Mouse (Mus musculus) stomach, postnatal 0 days (tissue): Measurements from ENCODE around the gene Gm44805.

Experiments used
- CTCF ChIP-seq: IDR thresholded peaks from 2 replicates; pipeline ENCODE4 v1.5.1; 2016; ENCODE audit warnings: antibody characterized with exemption, low read depth, mild to moderate bottlenecking, moderate library complexity
- EP300 ChIP-seq: optimal IDR thresholded peaks from 2 replicates; pipeline ENCODE3; 2016; ENCODE audit warnings: antibody characterized with exemption

- TF ChIP-seq CTCF: no peak
- no peak for TF ChIP-seq EP300
Observed at GRCm38 (mm10) chr7:19627721-19628120, 53.5 kb downstream of the Gm44805 start.
